Mouse (Mus musculus) frontal cortex, adult 2 months (tissue): ENCODE data around the gene Trat1. TPM values are rescaled to one million over a fixed set of nuclear protein-coding genes. Genes with fewer than 3 reads are reported as not detected.

Experiments used
- DNase-seq, 2 experiments: peaks; one replicate each; pipeline ENCODE4 v3.0.0; 2022; ENCODE audit warnings: low spot score in 1 of 2; ENCODE audit errors: extremely low spot score in 1 of 2
- polyA plus RNA-seq: library from polyadenylated mRNA; depleted of rRNA; stranded (reverse); fragments of >200 nt; gene quantifications from 2 replicates; pipeline ENCODE4 v1.2.3, GENCODE M21; 2012; rRNA removed

Gene Trat1
- polyA plus RNA-seq, 1 experiment = 1.8 TPM

- no peak for DNase-seq
Measured at GRCm38 (mm10) chr16:48736890-48737289, 34.9 kb downstream of the Trat1 start.

- no peak for DNase-seq
Measured at GRCm38 (mm10) chr16:48720259-48720658, 51.6 kb downstream of the Trat1 start.

GRCm38 (mm10) chr16:48719679-48720078, 52.1 kb downstream of the Trat1 start:
- no peak for DNase-seq

GRCm38 (mm10) chr16:48716343-48716742, 55.5 kb downstream of the Trat1 start:
- no peak for DNase-seq

GRCm38 (mm10) chr16:48701896-48702295, 69.9 kb downstream of the Trat1 start:
- DNase-seq = no peak

Other genes starting within 250 kb of the Trat1 start
- gene Retnlb, start 44.8 kb upstream of the Trat1 start, polyA plus RNA-seq = not detected in 2 replicates
- gene Retnla, start 70.5 kb upstream of the Trat1 start, polyA plus RNA-seq = not detected in 2 replicates
- 0.29 and 0.78 TPM in 2 replicates for gene Retnlg, start 100.6 kb upstream of the Trat1 start, polyA plus RNA-seq
- 64.1 and 74.6 TPM in 2 replicates for gene Dzip3, start 222.1 kb upstream of the Trat1 start, polyA plus RNA-seq
- 2.5 and 2.7 TPM in 2 replicates for gene Cip2a, start 222.2 kb upstream of the Trat1 start, polyA plus RNA-seq